Mouse (Mus musculus) midbrain, embryonic 10.5 days (tissue): ENCODE measurements around the gene Magi2. TPM values are rescaled to one million over a fixed set of nuclear protein-coding genes. Genes with fewer than 3 reads are reported as not detected.
A peak's percentile ranks its signal among the peaks of the same experiment; 100 is the strongest.

Experiments used
- DNase-seq: peaks from one replicate; pipeline ENCODE4 v3.0.0-alpha.2; 2017; ENCODE audit warnings: low spot score
- H3K27ac ChIP-seq: fragments of 300-500 bp; sonication (generic); replicated peaks from 2 replicates; pipeline ENCODE4 v1.5.1; 2016; ENCODE audit warnings: mild to moderate bottlenecking
- H3K27me3 ChIP-seq: fragments of 300-500 bp; sonication (generic); 2 replicates; pipeline ENCODE4 v1.6.1; 2016; ENCODE audit warnings: low read depth, mild to moderate bottlenecking; ENCODE audit not compliant: poor library complexity, severe bottlenecking
- H3K36me3 ChIP-seq: fragments of 300-500 bp; sonication (generic); 2 replicates; pipeline ENCODE4 v1.6.1; 2016; ENCODE audit warnings: mild to moderate bottlenecking, moderate library complexity
- H3K4me1 ChIP-seq: fragments of 300-500 bp; sonication (generic); 2 replicates; pipeline ENCODE4 v1.6.1; 2016
- H3K4me3 ChIP-seq: fragments of 300-500 bp; sonication (generic); 2 replicates; pipeline ENCODE4 v1.5.1; 2016; ENCODE audit warnings: mild to moderate bottlenecking, moderate library complexity
- H3K9me3 ChIP-seq: fragments of 300-500 bp; sonication (generic); replicated peaks from 2 replicates; pipeline ENCODE4 v1.6.1; 2016; ENCODE audit warnings: mild to moderate bottlenecking
- WGBS: fragments of 180-500 bp; shearing (Covaris S2); methylation state at CpG from one replicate; pipeline ENCODE4 v1.1.7; 2016; 5-methylcytosine and 5-hydroxymethylcytosine counted together
- polyA plus RNA-seq: library from polyadenylated mRNA; unstranded; fragments of >200 nt; fragmentation: Nextera tagmentation; extraction: Ambion mirVana; gene quantifications from 2 replicates; pipeline ENCODE4 v1.2.1, GENCODE M21; 2016

Gene Magi2
- polyA plus RNA-seq, 1 experiment from 2014 or later, result 3.8 TPM

DNA sequence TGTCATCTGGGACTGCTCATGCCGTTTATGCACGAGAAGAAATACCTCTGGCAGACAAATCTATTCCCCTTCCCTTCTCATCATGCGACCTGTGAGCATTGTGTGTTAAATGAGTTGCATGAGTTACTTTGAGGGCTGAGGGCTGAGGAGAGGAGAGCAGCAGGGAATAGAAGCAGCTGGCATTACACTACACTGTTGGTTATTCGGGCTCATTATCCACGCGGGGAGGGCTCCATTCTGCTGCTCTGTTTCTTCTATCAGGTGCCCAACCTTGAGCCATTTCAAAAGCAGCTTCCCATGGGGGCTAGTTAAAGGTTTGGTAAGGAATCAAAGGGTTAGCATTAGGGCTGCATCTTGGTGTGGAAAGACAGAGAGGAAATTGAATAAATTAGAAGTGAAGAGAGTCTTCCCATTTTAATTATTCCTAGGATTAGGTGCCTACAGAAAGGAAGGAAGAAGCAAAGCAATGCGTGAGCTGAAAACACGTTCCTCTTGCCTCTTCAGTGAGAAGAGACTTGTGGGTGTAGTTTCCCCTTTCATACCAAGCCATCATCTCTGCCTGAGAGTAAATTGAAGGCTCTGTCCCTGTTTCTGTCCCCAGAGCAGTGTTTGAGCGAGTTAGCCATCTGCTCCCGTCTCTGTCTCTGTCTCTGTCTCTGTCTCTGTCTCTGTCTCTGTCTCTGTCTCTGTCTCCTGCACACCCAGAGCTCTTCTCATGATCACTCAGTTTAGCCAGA is 1396.2 kb downstream of the Magi2 start:
- no peak overlapping the region for H3K4me3 ChIP-seq
- WGBS, result 51% methylated on average over 10 of the region's 10 CpGs
- H3K4me1 ChIP-seq, result peaks cover 23% of the 10 kb centered on the region
- no peaks in the 10 kb centered on the region for H3K36me3 ChIP-seq
- no peaks in the 10 kb centered on the region for H3K9me3 ChIP-seq
- H3K27me3 ChIP-seq, result no peaks in the 10 kb centered on the region
- no peak for DNase-seq
- H3K27ac ChIP-seq, result peak overlapping the region; percentile 49; the same call in 1 of the 2 replicates

- Histone ChIP-seq H3K9me3 (no peaks in the 10 kb centered on the region), H3K27me3 (no peaks in the 10 kb centered on the region), H3K4me3 (no peak overlapping the region), H3K4me1 (peaks cover 23% of the 10 kb centered on the region), H3K27ac (no peak overlapping the region), H3K36me3 (no peaks in the 10 kb centered on the region)
- DNase-seq, result no peak
- 81% methylated on average over 2 of the region's 2 CpGs for WGBS
Observed at GRCm38 (mm10) chr5:20625117-20625516, 1398.3 kb downstream of the Magi2 start.

DNA sequence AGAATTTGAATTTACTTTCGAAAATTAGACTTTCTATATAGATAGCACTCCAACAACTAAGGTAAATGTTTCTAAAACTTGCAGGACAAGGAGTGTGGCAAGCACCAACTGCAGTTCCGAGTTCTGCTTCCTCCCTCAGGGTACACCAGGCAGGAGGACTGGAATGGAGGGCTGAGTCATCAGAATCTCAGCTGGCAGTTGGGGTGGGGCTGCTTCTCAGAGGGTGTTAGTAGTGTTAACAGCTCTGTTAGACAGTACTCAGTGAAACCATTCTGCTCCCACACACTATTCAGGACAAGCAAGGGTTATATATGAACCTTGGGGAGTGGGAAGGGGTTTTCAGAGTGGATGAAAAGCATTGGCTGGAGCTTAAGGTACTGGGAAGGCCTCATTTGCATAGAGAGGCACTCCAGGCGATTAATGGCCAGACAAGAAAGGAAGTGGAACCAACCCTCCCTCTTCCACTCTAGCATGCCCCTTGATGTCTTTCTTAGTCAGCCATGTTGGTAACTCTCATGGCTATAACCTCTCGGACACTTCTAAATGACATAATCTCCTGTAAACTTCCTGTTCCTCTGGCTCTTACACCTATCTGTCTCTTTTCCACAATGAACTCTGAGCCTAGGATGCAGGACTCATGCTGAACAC is 1402.2 kb downstream of the Magi2 start:
- H3K4me3 ChIP-seq, result no peak overlapping the region

DNA sequence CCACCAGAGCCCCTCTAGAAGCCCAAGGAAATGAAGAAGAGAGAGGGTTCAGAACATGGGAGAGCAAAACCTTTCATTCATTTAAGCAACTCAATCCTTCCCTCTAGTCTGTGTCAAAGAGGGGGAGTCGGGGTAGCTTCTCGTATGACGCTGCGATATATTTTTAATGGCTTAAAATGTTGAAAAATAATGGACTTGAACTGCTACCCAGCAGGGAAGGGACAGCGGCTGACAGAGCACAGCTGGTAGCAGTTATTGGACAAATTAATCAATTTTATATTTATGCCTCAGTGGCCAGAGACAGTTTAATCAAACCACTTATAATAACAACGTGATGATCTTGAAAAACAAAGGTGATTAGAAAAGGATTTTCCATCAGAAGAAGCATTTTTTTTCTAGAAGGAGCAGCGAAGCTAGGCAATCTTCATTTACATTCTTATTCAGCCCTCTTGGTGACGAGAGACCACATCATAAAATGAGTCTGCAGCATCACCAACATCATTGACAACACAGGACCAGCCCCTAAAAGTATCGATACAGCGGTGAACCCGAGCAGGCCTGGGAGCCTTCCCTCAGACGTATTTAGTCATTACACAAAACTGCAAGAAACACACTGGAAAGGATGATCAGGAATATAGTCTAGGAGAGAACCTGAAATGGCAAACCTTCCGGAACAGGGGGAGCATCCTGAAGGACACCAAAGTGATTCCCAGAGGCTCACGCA is 1407.4 kb downstream of the Magi2 start:
- Histone ChIP-seq H3K9me3 (no peaks in the 10 kb centered on the region), H3K36me3 (no peaks in the 10 kb centered on the region), H3K27me3 (no peaks in the 10 kb centered on the region), H3K4me1 (no peaks in the 10 kb centered on the region), H3K4me3 (no peak overlapping the region), H3K27ac (no peak overlapping the region)
- 88% methylated on average over 14 of the region's 14 CpGs for WGBS
- DNase-seq, result no peak

More for the DNA sequence above, 1402.2 kb downstream of the Magi2 start:
- no peaks in the 10 kb centered on the region for H3K36me3 ChIP-seq
- no peaks in the 10 kb centered on the region for H3K4me1 ChIP-seq
- no peaks in the 10 kb centered on the region for H3K9me3 ChIP-seq
- no peak overlapping the region for H3K27ac ChIP-seq
- H3K27me3 ChIP-seq, result no peaks in the 10 kb centered on the region
- no peak for DNase-seq
- WGBS, result 74% methylated on average over 4 of the region's 4 CpGs

DNA sequence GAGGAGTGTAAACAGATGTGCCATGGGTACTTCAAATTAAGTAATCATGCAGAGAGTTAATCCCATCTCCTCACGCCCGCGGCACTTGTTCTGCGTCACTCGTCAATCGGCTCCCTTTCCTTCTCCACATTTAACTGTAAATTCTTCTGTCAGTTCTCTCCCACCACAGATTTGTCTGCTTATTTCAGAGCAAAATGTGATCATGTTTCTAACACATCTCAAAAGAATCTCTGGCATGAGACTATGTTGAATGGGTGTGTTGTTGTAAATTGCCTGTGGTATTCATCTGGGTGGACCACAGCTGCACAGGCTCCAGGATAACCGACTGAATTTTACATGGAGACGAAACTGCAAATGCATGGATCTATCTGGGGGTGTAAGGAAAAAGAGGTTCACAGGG is 1408.0 kb downstream of the Magi2 start:
- Histone ChIP-seq H3K27me3 (no peaks in the 10 kb centered on the region), H3K9me3 (no peaks in the 10 kb centered on the region), H3K36me3 (no peaks in the 10 kb centered on the region), H3K4me1 (no peaks in the 10 kb centered on the region), H3K4me3 (no peak overlapping the region), H3K27ac (no peak overlapping the region)
- 85% methylated on average over 8 of the region's 8 CpGs for WGBS
- DNase-seq, result no peak

- no peaks in the 10 kb centered on the region for H3K9me3 ChIP-seq
- no peak for DNase-seq
- no peaks in the 10 kb centered on the region for H3K27me3 ChIP-seq
- H3K4me3 ChIP-seq, result no peak overlapping the region
- no peak overlapping the region for H3K27ac ChIP-seq
- 82% methylated on average over 5 of the region's 5 CpGs for WGBS
- H3K36me3 ChIP-seq, result no peaks in the 10 kb centered on the region
- H3K4me1 ChIP-seq, result no peaks in the 10 kb centered on the region
Observed at GRCm38 (mm10) chr5:20637300-20637989, 1410.6 kb downstream of the Magi2 start.

- Histone ChIP-seq H3K9me3 (0 out of 2 replicates have a peak, but pooled peaks cover 5% of the 10 kb centered on the region), H3K4me3 (no peak overlapping the region), H3K36me3 (no peaks in the 10 kb centered on the region), H3K4me1 (no peaks in the 10 kb centered on the region), H3K27me3 (no peaks in the 10 kb centered on the region), H3K27ac (no peak overlapping the region)
- no peak for DNase-seq
- 87% methylated on average over 7 of the region's 7 CpGs for WGBS
Observed at GRCm38 (mm10) chr5:20642196-20642595, 1415.4 kb downstream of the Magi2 start.

DNA sequence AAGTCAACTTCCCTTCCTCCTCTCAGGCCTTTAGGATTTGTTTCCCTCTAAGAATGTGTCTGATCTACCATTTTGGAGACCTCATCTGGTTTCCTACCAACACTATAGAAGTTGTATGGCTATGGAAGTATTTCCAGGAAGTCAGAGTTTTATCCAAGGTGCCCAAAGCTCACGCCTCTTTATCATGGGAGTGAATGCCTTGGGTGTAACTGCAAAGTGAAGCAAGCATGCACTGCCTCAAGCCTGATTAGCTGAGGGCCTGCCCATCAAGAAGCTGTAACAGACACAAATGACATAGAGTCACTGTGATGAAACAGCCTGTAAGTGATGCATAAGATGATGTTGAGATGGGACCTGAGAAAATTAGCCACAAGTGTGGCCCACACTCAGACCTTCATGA is 1416.9 kb downstream of the Magi2 start:
- WGBS, result 83% methylated on average over 1 of the region's 1 CpGs
- Histone ChIP-seq H3K36me3 (no peaks in the 10 kb centered on the region), H3K27ac (no peak overlapping the region), H3K4me1 (no peaks in the 10 kb centered on the region), H3K27me3 (no peaks in the 10 kb centered on the region), H3K9me3 (0 out of 2 replicates have a peak, but pooled peaks cover 5% of the 10 kb centered on the region), H3K4me3 (no peak overlapping the region)
- DNase-seq, result no peak

DNA sequence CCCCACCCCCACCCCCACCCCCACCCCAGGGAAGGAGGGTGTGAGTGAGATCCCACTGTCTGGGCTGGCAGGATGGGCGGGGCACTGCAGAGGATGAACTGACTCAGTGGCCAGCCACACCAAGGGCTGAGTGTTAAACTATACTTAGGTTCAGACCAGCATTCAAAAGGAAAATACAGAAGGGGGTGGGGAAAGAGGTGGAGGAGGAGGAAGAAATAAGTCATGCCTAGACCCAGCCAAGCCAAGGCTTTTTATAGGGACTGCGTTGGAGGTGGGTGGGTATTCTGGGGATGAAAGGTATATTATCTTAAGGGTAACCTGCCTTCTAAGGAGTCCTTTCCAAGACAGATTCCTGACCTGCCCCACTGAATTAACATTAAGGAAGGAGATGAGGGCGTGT is 1420.1 kb downstream of the Magi2 start:
- no peak overlapping the region for H3K4me3 ChIP-seq
- H3K4me1 ChIP-seq, result no peaks in the 10 kb centered on the region
- H3K27ac ChIP-seq, result no peak overlapping the region
- H3K9me3 ChIP-seq, result 0 out of 2 replicates have a peak, but pooled peaks cover 11% of the 10 kb centered on the region
- DNase-seq, result no peak
- H3K36me3 ChIP-seq, result no peaks in the 10 kb centered on the region
- no peaks in the 10 kb centered on the region for H3K27me3 ChIP-seq
- WGBS, result 88% methylated on average over 3 of the region's 3 CpGs

- no peak overlapping the region for H3K27ac ChIP-seq
- 0 out of 2 replicates have a peak, but pooled peaks cover 6% of the 10 kb centered on the region for H3K9me3 ChIP-seq
- 77% methylated on average over 11 of the region's 11 CpGs for WGBS
- H3K4me3 ChIP-seq, result no peak overlapping the region
- H3K36me3 ChIP-seq, result no peaks in the 10 kb centered on the region
- no peak for DNase-seq
- no peaks in the 10 kb centered on the region for H3K27me3 ChIP-seq
- H3K4me1 ChIP-seq, result peaks cover 7% of the 10 kb centered on the region
Observed at GRCm38 (mm10) chr5:20653425-20654185, 1426.8 kb downstream of the Magi2 start.

DNA sequence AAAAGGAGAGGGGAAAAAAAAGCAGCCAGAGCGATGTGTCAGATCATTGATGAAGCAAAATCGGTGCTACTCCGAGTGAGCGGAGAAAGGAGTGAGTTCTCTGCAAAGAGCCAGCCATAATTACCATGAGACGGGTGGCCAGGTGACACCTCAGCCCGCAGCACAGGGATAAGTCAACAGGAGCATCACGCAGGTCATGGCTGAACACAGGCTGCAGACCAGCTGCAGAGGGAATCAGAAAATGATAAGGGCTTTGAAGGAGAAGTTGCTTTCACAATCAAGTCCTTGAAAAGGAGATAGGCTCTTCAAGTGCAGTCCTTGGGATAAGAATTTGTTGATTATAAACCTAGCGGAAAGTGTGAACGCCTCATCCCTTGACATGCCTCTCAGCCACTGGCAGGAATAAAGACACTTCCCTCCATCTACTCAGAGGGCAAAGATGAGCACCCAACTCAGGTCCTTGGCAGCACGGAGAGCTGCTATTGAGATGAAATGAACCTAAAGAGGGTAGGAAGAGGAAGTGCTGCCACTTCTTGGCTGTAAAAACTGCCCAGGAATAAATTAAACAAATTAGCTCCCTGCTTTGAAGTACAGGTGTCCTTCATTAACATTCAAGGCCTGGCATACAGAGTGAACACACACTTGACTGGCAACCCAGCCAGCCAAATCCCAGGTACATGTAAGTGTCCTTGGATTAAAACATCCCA is 1428.1 kb downstream of the Magi2 start:
- H3K27me3 ChIP-seq, result no peaks in the 10 kb centered on the region
- no peaks in the 10 kb centered on the region for H3K9me3 ChIP-seq
- no peak overlapping the region for H3K4me3 ChIP-seq
- peaks cover 7% of the 10 kb centered on the region for H3K4me1 ChIP-seq
- DNase-seq, result no peak
- no peaks in the 10 kb centered on the region for H3K36me3 ChIP-seq
- no peak overlapping the region for H3K27ac ChIP-seq
- WGBS, result 82% methylated on average over 10 of the region's 10 CpGs
